In the genomic region with DNA sequence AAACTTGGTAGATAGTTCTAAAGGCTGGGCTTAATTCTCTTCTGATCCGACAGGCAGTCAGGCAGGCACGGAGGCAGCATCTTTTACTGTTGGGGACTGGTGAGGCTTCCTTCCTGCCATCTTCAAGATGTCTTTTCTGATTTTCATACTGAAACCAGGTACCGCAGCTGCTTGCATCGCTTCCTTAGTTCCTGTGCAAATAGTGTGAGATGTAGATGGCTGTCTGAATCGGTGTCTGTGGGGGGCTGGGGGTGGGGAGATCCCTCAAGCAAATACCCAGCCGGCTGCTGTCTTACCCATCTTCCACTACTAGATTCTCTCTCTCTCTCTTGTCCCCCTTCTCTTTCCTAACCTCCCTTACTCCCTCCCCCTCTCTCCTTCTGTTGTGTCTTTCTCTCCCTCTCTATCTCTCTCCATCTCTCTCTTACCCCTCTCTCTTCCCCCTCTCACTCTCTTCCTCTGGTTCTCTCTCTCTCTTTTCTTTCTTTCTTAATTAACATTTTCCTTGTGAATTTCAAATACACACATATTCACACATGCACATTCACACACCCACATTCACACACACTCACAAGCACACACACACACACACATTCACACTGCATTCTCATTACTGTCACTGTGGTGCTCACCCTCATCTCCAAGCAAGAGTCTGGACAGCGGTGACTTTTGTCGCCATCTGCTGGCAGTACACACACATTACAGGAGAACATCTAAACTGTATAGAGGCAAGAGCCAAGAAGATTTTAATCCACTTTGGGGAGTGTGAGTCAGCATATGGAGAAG, we compare ENCODE assay signal across 8 mouse cellular contexts.
DNase-seq lines count a peak whose midpoint lies in the region; ATAC-seq and TF ChIP-seq lines count a peak whose summit lies in the region.

No protein-coding gene starts in this region.

- H3K27me3 ChIP-seq in kidney, embryonic 16.5 days (ENCODE audit: insufficient read depth, low read length): no peaks in the 10 kb centered on the region
- H3K27me3 ChIP-seq in limb, embryonic 14.5 days (ENCODE audit: control insufficient read depth, insufficient read depth, low read length): no peaks in the 10 kb centered on the region
- H3K27me3 ChIP-seq in stomach, embryonic 14.5 days (ENCODE audit: control insufficient read depth, insufficient read depth, low read length): no peaks in the 10 kb centered on the region

- 65% methylated on average over 8 of the region's 8 CpGs for WGBS in kidney, embryonic 16.5 days
- WGBS in limb, embryonic 14.5 days: 65% methylated on average over 8 of the region's 8 CpGs
- WGBS in stomach, embryonic 14.5 days: 65% methylated on average over 8 of the region's 8 CpGs

- H3K9me3 ChIP-seq in kidney, embryonic 16.5 days (ENCODE audit: low read length): no peaks in the 10 kb centered on the region
- H3K9me3 ChIP-seq in limb, embryonic 14.5 days (ENCODE audit: control insufficient read depth, low read length): no peaks in the 10 kb centered on the region
- no peaks in the 10 kb centered on the region for H3K9me3 ChIP-seq in stomach, embryonic 14.5 days (ENCODE audit: control insufficient read depth, low read depth, low read length)

- no peak for TF ChIP-seq POLR2A in limb, embryonic 14.5 days (IDR thresholded peaks at IDR 0.05; ENCODE audit: borderline replicate concordance, extremely low read depth, insufficient read depth, insufficient read length)

- H3K4me2 ChIP-seq in kidney, embryonic 16.5 days (replicated peaks; ENCODE audit: low read depth, low read length): no peak overlapping the region
- H3K4me2 ChIP-seq in limb, embryonic 14.5 days (replicated peaks; ENCODE audit: low read depth, low read length, severe bottlenecking): no peak overlapping the region
- H3K4me2 ChIP-seq in stomach, embryonic 14.5 days (replicated peaks; ENCODE audit: low read depth, low read length): no peak overlapping the region

- H3K9ac ChIP-seq in kidney, embryonic 16.5 days (replicated peaks; ENCODE audit: low read length): no peak overlapping the region
- H3K9ac ChIP-seq in limb, embryonic 14.5 days (ENCODE audit: low read depth, low read length, severe bottlenecking): no peak overlapping the region
- no peak overlapping the region for H3K9ac ChIP-seq in stomach, embryonic 14.5 days (replicated peaks; ENCODE audit: low read depth, low read length)

- DNase-seq in A20 (ENCODE audit: low read depth, low spot score) (peak; percentile 71), adipocyte (ENCODE audit: low spot score) (peak; percentile 75)
- DNase-seq in gastrocnemius, postnatal 14 days: peak; percentile 58
- peak; percentile 67 for DNase-seq in limb, embryonic 14.5 days (ENCODE audit: low spot score)
- peak; percentile 74 to 79 for DNase-seq in natural killer cell, adult 2 months (ENCODE audit: low spot score in 2 of 2)

- no peak overlapping the region for H3K27ac ChIP-seq in kidney, embryonic 16.5 days (ENCODE audit: low read length)
- no peak overlapping the region for H3K27ac ChIP-seq in limb, embryonic 14.5 days (replicated peaks; ENCODE audit: low read depth, low read length)
- no peak overlapping the region for H3K27ac ChIP-seq in stomach, embryonic 14.5 days (ENCODE audit: low read length)

- H3K36me3 ChIP-seq in kidney, embryonic 16.5 days (ENCODE audit: insufficient read depth, low read length): no peaks in the 10 kb centered on the region
- no peaks in the 10 kb centered on the region for H3K36me3 ChIP-seq in limb, embryonic 14.5 days (ENCODE audit: control insufficient read depth, insufficient read depth, low read length)
- H3K36me3 ChIP-seq in stomach, embryonic 14.5 days (ENCODE audit: control insufficient read depth, insufficient read depth, low read length): no peaks in the 10 kb centered on the region

- H3K4me1 ChIP-seq in kidney, embryonic 16.5 days (ENCODE audit: insufficient read depth, low read length): no peaks in the 10 kb centered on the region
- no peaks in the 10 kb centered on the region for H3K4me1 ChIP-seq in limb, embryonic 14.5 days (ENCODE audit: control insufficient read depth, insufficient read depth, low read length)
- no peaks in the 10 kb centered on the region for H3K4me1 ChIP-seq in stomach, embryonic 14.5 days (ENCODE audit: control insufficient read depth, insufficient read depth, low read length)

- no peak overlapping the region for H3K4me3 ChIP-seq in kidney, embryonic 16.5 days (ENCODE audit: low read length)
- H3K4me3 ChIP-seq in limb, embryonic 14.5 days (replicated peaks; ENCODE audit: low read length): no peak overlapping the region
- no peak overlapping the region for H3K4me3 ChIP-seq in stomach, embryonic 14.5 days (ENCODE audit: low read depth, low read length)

- ATAC-seq in common myeloid progenitor, adult 5-6 weeks (replicated peaks; ENCODE audit: low read depth, poor library complexity, severe bottlenecking): peak; percentile 97
- peak; percentile 23; the same call in 1 of the 2 replicates for ATAC-seq in kidney, embryonic 16.5 days (ENCODE audit: low FRiP score, low TSS enrichment)
- peak; percentile 77 for ATAC-seq in limb, embryonic 14.5 days (ENCODE audit: low FRiP score, low read depth)
- ATAC-seq in stomach, embryonic 14.5 days (ENCODE audit: insufficient number of reproducible peaks, insufficient read depth, low FRiP score, low read depth): peak; percentile 56; the same call in 1 of the 2 replicates

- intact Hi-C loops in gastrocnemius, postnatal 14 days (cut with DNase I; ENCODE audit: low total_unique reads): loop anchor here (2.0 kb wide), 1 partner anchor 174 kb away; no protein-coding TSS in a partner anchor

Comparison
In these comparisons a context has a peak if more than half of its experiments do, and no peak if none do; other contexts are left out.
1. ATAC-seq: peak in every context shown above with its lines; median percentile 97 in common myeloid progenitor, adult 5-6 weeks; 77 in limb, embryonic 14.5 days; 56 in stomach, embryonic 14.5 days; 23 in kidney, embryonic 16.5 days.